Mouse (Mus musculus): ENCODE measurements at regions not wholly inside any gene's neighbourhood (a gene's known extent, or its start where the extent isn't known, plus 50 kb on each side); places are given as distances from the start of the nearest gene placed in this dataset.
A peak's percentile ranks its signal among the peaks of the same experiment; 100 is the strongest.

DNA sequence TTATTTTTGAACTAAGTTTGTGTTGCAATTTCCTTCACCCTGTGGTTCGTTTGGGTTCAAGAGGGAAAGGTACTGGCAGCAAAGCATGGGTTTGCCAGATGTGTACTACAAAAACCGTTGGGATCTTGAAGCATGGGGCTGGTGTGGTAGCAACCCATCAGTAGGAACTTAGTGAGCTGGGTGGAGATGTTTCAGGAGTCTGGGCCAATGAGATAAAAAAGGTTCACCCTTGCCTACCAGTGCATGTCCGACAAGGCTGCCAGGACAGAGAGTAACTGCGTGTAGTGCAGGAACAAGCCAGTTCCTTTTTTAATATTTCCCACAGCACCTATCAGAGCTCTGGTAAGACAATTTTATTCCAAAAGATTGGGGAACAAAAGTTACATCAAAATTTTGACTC lies 343.3 kb downstream of the Hdgfl1 start:
- Histone ChIP-seq H3K27me3 (ENCODE audit: control insufficient read depth, insufficient read depth, low read length) (no peaks in the 10 kb centered on the region), H3K4me3 (no peak overlapping the region), H3K9ac (ENCODE audit: low read depth, low read length) (no peak overlapping the region), H3K79me2 (replicated peaks; ENCODE audit: control insufficient read depth, insufficient read depth, low read length) (no peaks in the 10 kb centered on the region), H3K27ac (no peak overlapping the region), H3K4me1 (ENCODE audit: control insufficient read depth, insufficient read depth, low read length) (no peaks in the 10 kb centered on the region), H3K36me3 (ENCODE audit: control insufficient read depth, insufficient read depth, low read length) (no peaks in the 10 kb centered on the region)
- no peak for DNase-seq
- intact Hi-C loops (cut with DNase I) = no loop called here
- TF ChIP-seq POLR2A (IDR thresholded peaks at IDR 0.05; ENCODE audit: insufficient read depth, low read depth, low read length) (no peak), EP300 (IDR thresholded peaks at IDR 0.05; ENCODE audit: insufficient read depth, low read depth, low read length) (no peak), CTCF (IDR thresholded peaks at IDR 0.05) (no peak)
- WGBS = 79% methylated on average over 4 of the region's 4 CpGs

GRCm38 (mm10) chr13:26424513-26424912 lies 345.5 kb downstream of the Hdgfl1 start:
- no peak for TF ChIP-seq POLR2A (IDR thresholded peaks at IDR 0.05; ENCODE audit: insufficient read depth, low read depth, low read length)
- no peak for TF ChIP-seq CTCF (IDR thresholded peaks at IDR 0.05)
- TF ChIP-seq EP300 (IDR thresholded peaks at IDR 0.05; ENCODE audit: insufficient read depth, low read depth, low read length) = no peak
- Histone ChIP-seq H3K79me2 (replicated peaks; ENCODE audit: control insufficient read depth, insufficient read depth, low read length) (no peaks in the 10 kb centered on the region), H3K4me1 (ENCODE audit: control insufficient read depth, insufficient read depth, low read length) (no peaks in the 10 kb centered on the region), H3K4me3 (no peak overlapping the region), H3K36me3 (ENCODE audit: control insufficient read depth, insufficient read depth, low read length) (no peaks in the 10 kb centered on the region), H3K27me3 (ENCODE audit: control insufficient read depth, insufficient read depth, low read length) (no peaks in the 10 kb centered on the region), H3K27ac (no peak overlapping the region), H3K9ac (ENCODE audit: low read depth, low read length) (no peak overlapping the region)
- no peak for DNase-seq
- 92% methylated on average over 1 of the region's 1 CpGs for WGBS
- intact Hi-C loops (cut with DNase I) = no loop called here

- intact Hi-C loops (cut with DNase I) = loop anchor here (2.0 kb wide), 1 partner anchor 49 kb away; no protein-coding TSS in a partner anchor
- peak in 1 of 2 experiments; percentile 2 for DNase-seq
- TF ChIP-seq EP300 (IDR thresholded peaks at IDR 0.05; ENCODE audit: insufficient read depth, low read depth, low read length) (no peak), POLR2A (IDR thresholded peaks at IDR 0.05; ENCODE audit: insufficient read depth, low read depth, low read length) (no peak), CTCF (IDR thresholded peaks at IDR 0.05) (no peak)
These were observed 364.2 kb downstream of the Hdgfl1 start for GRCm38 (mm10) chr13:26405757-26406156.

DNA sequence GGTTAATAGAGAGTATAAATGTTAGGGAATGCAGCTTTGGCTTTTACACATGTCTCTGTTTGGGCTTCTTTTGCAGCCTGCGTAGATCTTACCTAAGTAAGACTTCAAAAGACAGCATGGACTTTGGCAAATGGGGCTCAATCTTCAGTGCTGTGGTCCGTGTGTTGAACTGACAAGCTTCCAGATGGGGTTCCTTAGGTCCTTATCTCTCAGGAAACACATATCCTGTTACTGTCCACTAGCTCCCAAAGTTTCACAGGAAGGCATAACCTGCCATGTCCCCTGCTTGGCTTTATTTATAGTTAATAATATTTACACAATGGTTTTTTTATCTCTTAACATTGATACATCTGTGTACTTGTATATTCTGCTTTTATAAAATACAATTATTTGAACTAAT lies 365.3 kb downstream of the Hdgfl1 start:
- Histone ChIP-seq H3K27ac (peak overlapping the region; percentile 57), H3K27me3 (ENCODE audit: control insufficient read depth, insufficient read depth, low read length) (no peaks in the 10 kb centered on the region), H3K36me3 (ENCODE audit: control insufficient read depth, insufficient read depth, low read length) (peaks cover 8% of the 10 kb centered on the region), H3K4me3 (no peak overlapping the region), H3K4me1 (ENCODE audit: control insufficient read depth, insufficient read depth, low read length) (peaks cover 1% of the 10 kb centered on the region), H3K79me2 (replicated peaks; ENCODE audit: control insufficient read depth, insufficient read depth, low read length) (no peaks in the 10 kb centered on the region), H3K9ac (ENCODE audit: low read depth, low read length) (no peak overlapping the region)
- intact Hi-C loops (cut with DNase I) = loop anchor here (2.0 kb wide), 1 partner anchor 48 kb away; no protein-coding TSS in a partner anchor
- no peak for TF ChIP-seq CTCF (IDR thresholded peaks at IDR 0.05)
- TF ChIP-seq EP300 (IDR thresholded peaks at IDR 0.05; ENCODE audit: insufficient read depth, low read depth, low read length) = 0 out of 2 replicates have a peak, but pooled peaks have one; percentile 42
- TF ChIP-seq POLR2A (IDR thresholded peaks at IDR 0.05; ENCODE audit: insufficient read depth, low read depth, low read length) = peak; percentile 42; the same call in 1 of the 2 replicates
- DNase-seq = peak in 1 of 2 experiments; percentile 4
- WGBS = 44% methylated on average over 2 of the region's 2 CpGs

More at GRCm38 (mm10) chr13:26405757-26406156, 364.2 kb downstream of the Hdgfl1 start:
- Histone ChIP-seq H3K79me2 (replicated peaks; ENCODE audit: control insufficient read depth, insufficient read depth, low read length) (no peaks in the 10 kb centered on the region), H3K27me3 (ENCODE audit: control insufficient read depth, insufficient read depth, low read length) (no peaks in the 10 kb centered on the region), H3K9ac (ENCODE audit: low read depth, low read length) (no peak overlapping the region), H3K27ac (peak overlapping the region; percentile 10), H3K4me1 (ENCODE audit: control insufficient read depth, insufficient read depth, low read length) (peaks cover 1% of the 10 kb centered on the region), H3K4me3 (no peak overlapping the region), H3K36me3 (ENCODE audit: control insufficient read depth, insufficient read depth, low read length) (peaks cover 8% of the 10 kb centered on the region)

- Histone ChIP-seq H3K27ac (no peak overlapping the region), H3K9ac (ENCODE audit: low read depth, low read length) (no peak overlapping the region), H3K36me3 (ENCODE audit: control insufficient read depth, insufficient read depth, low read length) (no peaks in the 10 kb centered on the region), H3K27me3 (ENCODE audit: control insufficient read depth, insufficient read depth, low read length) (no peaks in the 10 kb centered on the region), H3K79me2 (replicated peaks; ENCODE audit: control insufficient read depth, insufficient read depth, low read length) (no peaks in the 10 kb centered on the region), H3K4me3 (no peak overlapping the region), H3K4me1 (ENCODE audit: control insufficient read depth, insufficient read depth, low read length) (no peaks in the 10 kb centered on the region)
- TF ChIP-seq CTCF (IDR thresholded peaks at IDR 0.05) = no peak
- TF ChIP-seq POLR2A (IDR thresholded peaks at IDR 0.05; ENCODE audit: insufficient read depth, low read depth, low read length) = no peak
- no peak for TF ChIP-seq EP300 (IDR thresholded peaks at IDR 0.05; ENCODE audit: insufficient read depth, low read depth, low read length)
- no peak for DNase-seq
- WGBS = 94% methylated on average over 7 of the region's 7 CpGs
- intact Hi-C loops (cut with DNase I) = no loop called here
These were observed 381.9 kb downstream of the Hdgfl1 start for GRCm38 (mm10) chr13:26387861-26388621.

- H3K27me3 ChIP-seq (ENCODE audit: control insufficient read depth, insufficient read depth, low read length) = no peaks in the 10 kb centered on the region
- TF ChIP-seq CTCF (IDR thresholded peaks at IDR 0.05) (no peak), POLR2A (IDR thresholded peaks at IDR 0.05; ENCODE audit: insufficient read depth, low read depth, low read length) (no peak), EP300 (IDR thresholded peaks at IDR 0.05; ENCODE audit: insufficient read depth, low read depth, low read length) (no peak)
- DNase-seq = no peak
- no peak overlapping the region for H3K9ac ChIP-seq (ENCODE audit: low read depth, low read length)
- intact Hi-C loops (cut with DNase I) = no loop called here
- 19% methylated on average over 2 of the region's 2 CpGs for WGBS
- no peak overlapping the region for H3K4me3 ChIP-seq
- H3K79me2 ChIP-seq (replicated peaks; ENCODE audit: control insufficient read depth, insufficient read depth, low read length) = no peaks in the 10 kb centered on the region
- no peaks in the 10 kb centered on the region for H3K36me3 ChIP-seq (ENCODE audit: control insufficient read depth, insufficient read depth, low read length)
- H3K4me1 ChIP-seq (ENCODE audit: control insufficient read depth, insufficient read depth, low read length) = peaks cover 4% of the 10 kb centered on the region; the same call in 1 of the 2 replicates
- H3K27ac ChIP-seq = no peak overlapping the region
These were observed 387.3 kb downstream of the Hdgfl1 start for GRCm38 (mm10) chr13:26382631-26383030.
